Mouse (Mus musculus): Measurements from ENCODE around the gene Spata1. TPM values are rescaled to one million over a fixed set of nuclear protein-coding genes. Genes with fewer than 3 reads are reported as not detected.

The Spata1 gene
- 1 to 10 TPM; 3.2 to 3.3 TPM for total RNA-seq (2021)
- long read RNA-seq, partial matches to known transcripts, result 0 of 1 reads
- long read RNA-seq, other reads (novel, unspliced or antisense), result 1 of 1 reads

DNA sequence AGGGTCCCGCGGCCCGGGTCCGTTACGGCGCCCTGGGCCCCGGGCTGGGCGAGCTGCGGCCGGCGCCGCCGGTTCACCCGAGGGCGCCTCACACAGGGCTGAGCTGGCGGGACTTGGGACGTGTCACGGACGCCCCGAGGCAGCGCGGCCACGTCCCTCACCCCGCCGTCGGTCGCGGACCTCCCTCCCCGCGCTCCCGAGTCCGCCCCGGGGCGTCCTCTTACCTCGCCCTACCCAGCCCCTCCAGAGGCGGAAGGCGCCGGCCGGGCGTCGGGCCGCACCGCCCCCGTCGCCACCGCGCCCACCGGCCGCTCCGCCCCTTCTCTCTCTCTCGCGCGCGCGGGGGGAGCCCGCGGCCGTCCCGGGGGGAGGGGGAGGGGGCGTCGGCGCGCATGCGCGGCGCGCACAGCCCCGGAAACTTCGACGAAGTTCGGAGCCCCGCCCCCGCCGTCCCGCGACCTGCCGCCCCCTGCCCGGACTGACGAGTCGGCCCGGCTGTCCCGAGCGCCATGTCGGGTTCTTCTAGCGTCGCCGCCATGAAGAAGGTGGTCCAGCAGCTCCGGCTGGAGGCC lies at the start of gene Spata1, which contains the start of gene Gng5:
Gene Spata1, minus strand, starts transcription at position 323 of the 572 bp plus-strand sequence.
Gene Gng5, plus strand, starts transcription at position 377 of the 572 bp plus-strand sequence.
- DNase-seq (ENCODE audit: low spot score in 2 of 2), result peak; percentile 77 to 83

DNA sequence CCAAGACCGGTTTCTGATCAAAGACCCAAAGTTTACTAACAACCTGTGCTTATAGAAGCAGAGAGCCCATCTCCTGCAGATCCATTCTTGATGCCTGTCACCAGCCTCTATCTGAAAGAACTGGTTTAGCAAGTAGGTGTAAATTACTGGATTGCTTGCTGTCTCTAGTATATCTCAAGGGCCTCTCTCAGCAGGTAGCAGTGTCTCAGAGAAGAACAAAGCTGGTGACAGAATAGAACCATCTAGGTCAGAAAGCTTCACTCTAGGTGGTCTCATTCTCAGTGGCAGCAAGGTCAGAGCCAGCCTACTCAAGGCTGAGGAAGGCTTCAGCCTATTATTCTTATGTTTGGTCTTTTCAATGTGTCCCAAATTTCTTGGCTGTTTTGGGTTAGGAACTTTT lies 44.1 kb upstream of the Spata1 start:
- DNase-seq (ENCODE audit: low spot score in 2 of 2), result no peak

DNA sequence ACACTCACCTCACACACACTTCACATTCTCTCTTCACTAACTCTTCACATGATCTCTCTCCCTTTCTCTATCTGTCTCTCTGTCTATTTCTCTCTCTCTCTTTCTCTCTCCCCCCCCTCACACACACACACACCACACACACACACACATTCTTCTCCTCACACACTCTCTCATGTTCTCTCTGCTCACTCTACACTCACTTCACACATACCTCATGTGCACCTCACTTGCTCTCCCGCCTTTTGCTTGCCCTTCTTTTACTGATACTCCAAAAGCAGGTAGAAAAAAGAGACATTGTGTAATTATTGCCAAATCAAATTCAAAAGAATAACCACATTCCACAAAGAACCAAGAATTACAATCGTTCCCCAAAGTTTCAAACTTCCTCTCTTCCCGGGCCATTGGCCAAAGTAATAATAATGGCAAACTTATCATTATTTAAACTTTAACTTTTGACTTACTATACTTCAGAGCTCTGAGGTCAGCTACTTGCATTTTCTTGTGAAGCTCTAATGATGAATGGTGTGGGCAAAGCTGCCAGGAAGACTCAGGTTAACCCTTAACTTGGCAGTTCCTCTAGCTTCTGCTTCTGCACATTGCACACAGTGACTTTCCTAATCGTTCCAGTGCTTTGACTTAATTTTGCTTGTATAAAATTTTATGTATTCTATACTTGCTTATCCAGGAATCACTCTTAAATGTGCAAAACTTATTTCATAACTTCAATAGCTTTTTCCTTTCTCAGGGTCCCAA lies 41.1 kb upstream of the Spata1 start:
- no peak for DNase-seq (ENCODE audit: low spot score in 2 of 2)

DNA sequence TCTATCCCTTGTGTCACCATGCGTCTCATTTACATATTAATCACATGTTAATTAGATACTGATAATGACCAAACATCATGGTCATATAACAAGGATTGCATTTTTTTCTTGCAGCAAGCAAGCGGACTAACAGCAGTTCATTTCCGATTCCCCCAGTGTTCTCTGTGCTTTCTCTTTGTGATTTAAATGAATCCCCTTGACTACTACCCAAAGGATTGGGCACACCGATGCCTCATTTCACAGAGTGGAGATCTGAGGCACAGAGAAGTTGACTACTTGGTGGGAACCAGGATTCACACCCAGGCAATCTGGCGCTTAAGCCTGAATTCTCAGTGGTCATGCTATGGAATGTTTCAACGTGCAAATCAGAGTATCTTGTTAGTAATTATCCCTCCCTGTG lies 35.4 kb upstream of the Spata1 start:
- DNase-seq (ENCODE audit: low spot score in 2 of 2), result no peak

DNA sequence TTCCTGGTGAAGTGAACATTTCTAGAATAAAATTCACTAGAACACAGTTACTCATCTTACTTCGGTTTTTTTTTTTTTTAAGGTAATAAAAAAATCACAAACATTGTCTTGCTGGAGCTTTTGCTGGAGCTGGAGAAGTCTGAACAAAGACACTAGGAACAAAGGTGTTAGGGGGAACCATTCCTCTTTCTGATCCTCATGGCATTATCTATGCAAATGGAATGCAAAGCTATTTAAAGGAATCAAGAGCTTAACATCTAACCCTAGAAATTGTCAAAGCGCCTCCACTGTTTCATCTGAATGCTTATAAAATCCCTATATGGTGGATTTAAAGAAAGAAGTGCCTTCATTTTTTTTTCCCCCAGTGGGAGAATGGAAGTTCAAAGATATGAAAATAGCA lies 28.8 kb upstream of the Spata1 start:
- DNase-seq (ENCODE audit: low spot score in 2 of 2), result no peak

DNA sequence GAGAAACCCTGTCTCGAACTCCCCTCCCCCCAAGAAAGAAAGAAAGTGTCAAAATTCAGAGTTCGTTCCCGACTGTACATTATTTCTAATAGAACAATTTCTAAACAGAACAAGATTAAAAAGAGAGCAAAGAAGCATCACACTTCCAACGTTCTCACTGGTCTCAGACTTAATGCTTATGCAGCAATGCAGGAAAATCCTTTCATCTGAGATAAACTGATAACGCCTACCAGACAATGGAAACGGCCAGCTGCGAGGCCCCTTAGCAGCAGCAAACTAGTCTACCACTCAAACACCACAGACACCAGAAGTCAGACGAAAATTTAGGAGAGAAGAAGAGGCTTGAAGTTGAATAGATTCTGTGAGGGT lies 22.1 kb upstream of the Spata1 start:
- DNase-seq (ENCODE audit: low spot score in 2 of 2), result no peak

DNA sequence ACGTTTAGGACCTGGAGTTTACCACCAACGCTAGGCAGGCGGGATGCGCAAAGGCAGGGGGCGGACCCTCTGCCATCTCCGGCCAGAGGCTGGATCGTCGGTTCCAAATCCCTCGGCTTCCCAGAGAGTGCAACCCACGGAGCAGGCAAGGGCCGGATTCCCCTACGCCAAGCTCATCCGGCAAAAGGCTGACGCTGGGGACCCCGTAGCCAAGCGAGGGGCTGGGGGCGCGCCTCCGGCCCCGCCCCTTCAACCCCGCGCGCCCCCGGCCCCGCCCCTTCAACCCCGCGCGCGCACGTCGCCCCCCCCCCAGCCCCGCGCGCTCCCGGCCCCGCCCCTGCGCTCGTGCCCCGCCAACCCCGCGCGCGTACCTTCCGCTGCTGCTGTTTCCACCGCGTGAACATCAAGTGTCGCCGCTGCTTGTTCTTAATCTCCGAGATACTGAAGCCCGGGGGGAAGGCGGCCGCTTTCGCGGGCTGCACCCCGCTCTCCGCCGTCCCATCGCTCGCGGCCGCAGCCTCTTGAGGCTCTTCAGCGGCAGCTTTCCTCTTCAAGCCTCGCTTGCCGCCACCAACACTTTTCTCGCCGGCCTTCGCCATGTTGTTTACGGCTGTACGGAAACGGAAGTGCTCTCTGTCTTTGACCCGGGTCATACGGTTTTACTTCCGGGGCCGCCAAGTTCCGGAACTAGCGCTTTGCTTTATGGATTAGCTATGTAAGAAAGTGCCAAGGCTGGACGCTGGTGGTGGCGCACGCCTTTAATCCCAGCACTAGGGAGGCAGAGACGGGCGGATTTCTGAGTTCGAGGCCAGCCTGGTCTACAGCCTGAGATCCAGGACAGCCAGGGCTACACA lies 21.5 kb upstream of the Spata1 start, which contains the start of gene Rpf1:
Gene Rpf1, minus strand, starts transcription at position 632 of the 854 bp plus-strand sequence.
- DNase-seq (ENCODE audit: low spot score in 2 of 2), result peak; percentile 84 to 90

DNA sequence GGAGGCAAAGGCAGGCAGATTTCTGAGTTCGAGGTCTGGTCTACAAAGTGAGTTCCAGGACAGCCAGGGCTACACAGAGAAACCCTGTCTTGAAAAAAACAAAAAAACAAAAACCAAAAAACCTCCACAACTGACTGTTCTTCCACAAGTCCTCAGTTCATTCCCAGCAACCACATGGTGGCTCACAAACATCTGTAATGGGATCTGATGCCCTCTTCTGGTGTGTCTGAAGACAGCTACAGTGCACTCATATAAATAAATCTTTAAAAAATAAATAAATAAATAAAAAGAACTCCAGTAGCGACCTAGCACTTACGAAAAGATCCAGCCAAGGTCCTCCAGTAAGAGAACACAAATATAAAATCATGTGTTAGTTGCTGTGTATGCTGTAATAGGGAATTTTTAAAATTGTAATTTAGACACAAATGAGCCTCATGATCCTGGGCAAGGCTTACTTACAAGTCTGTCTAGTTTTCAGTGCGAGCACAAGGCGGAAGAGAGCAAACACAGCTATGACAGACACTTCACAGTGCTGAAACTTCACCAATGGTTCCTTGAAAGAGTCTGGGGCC lies 20.8 kb upstream of the Spata1 start:
- no peak for DNase-seq (ENCODE audit: low spot score in 2 of 2)

DNA sequence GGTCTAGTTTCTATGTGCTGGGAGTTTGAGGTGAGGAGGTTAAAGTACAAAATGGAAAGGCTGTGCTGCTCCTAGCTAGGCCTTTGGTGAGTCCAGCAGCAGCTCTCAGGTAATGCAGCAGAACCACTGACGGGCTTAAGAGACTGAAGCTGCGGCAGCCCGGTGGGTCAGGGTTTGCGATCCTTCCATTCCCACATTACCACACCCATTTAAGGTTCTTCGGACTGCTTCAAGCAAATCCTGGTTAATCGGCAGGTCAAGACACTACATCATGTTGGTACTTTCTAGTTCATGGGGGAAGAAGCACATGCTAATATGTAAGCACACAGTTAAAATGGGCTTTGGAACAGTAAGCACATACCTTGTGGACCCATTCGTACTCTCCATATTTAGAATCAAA lies 7.2 kb upstream of the Spata1 start:
- DNase-seq (ENCODE audit: low spot score in 2 of 2), result no peak

DNA sequence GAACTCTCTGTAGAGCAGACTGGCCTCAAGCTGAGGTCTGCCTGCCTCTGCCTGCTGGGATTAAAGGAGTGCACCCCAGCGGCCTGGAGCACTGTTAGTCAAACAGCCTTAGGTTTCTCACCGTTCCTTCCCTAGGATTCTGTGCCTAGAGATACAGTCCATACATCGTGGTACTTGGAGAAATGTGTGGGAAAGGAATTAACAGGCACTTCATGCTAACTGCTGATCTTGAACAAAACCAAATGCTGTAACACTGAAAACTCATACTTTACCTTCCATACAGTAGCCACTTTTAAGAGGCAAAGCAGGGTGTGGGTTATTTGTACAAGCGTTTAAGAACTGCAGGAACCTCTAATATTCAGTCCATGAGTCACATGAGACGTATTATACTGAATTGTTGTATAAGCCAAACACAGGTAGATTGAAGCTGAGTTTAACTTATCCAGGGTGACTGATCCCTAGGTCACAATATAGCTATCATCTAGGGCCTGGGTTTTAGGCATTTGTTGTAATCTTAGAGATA lies 2.1 kb upstream of the Spata1 start:
- no peak for DNase-seq (ENCODE audit: low spot score in 2 of 2)

DNA sequence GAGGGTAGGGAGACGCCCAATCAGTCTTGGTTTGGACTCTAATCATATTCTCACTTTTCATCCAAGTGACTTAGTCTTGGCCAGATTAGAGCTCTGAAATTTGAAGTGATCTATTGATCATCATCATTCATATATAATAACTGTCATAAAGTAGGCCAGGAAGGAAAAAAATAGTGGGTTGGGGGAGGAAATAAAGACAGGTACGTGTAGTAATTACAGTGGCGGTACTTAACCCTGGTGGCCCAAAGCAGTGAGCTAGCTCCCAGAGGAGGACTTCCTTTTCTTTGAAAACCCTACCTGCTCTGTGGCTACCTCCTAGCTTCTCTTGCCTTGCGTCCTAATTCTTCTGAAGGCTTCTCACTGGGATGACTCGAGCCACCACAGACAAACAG lies 1.3 kb upstream of the Spata1 start:
- no peak for DNase-seq (ENCODE audit: low spot score in 2 of 2)

DNA sequence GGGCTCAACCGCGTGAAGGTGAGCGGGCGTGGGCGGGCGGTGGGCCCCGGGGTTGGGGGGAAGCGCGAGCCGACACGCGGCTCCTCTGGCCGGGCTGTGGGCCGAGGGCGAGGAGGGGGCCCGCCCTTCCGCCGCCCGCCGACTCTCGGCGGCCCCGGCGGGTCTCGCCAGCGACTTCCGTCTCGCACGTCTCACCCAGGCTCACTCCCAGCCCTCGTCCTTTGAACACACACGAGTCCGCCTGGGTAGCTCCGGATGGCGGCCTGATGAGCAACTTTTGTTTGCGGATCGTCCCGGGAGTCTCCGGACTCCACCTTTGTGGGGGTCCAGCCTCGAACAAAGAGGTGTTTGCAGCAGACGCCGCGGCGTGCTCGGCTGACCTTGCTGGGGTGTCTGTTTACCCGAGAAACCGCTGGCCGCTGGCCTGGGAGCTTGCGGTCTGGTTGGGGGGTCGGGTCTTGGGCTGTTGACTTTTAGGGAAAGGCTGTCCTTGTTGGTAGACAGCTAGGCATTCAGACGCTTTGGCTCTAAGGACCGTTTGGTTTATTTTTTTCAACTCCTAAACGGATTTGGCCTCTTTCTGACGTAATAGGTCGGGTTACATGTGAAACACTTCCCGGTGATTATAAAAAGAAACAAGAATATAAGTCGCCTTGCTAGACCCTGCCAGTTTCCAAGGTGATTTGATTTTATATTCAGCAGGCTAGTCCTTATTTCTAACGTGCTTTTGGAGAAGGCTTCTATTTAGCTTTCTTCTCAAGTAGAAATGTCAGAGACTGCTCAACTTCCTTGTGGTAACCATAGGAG lies 653 bp upstream of the Spata1 start:
- DNase-seq (ENCODE audit: low spot score in 2 of 2), result peak in 1 of 2 experiments; percentile 45

DNA sequence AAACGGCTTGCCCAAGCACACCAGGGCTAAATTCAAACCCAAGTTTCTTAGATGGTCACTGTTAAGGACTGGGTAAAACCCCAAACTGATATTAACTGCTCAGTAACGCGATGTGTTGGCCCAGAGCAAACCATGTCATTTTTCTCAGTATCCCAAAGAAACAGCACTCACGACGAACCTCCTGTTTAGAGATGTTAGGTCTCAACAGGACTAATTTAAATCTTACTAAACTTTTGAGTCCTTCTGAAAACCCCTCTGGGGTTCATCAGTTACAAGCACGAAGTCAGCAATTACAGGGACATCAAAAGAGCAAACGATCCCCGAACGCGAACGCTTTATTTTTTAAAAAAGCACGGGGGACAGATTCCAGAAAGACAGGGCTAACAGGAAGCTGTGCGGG lies 564 bp downstream of the Spata1 start:
- no peak for DNase-seq (ENCODE audit: low spot score in 2 of 2)

DNA sequence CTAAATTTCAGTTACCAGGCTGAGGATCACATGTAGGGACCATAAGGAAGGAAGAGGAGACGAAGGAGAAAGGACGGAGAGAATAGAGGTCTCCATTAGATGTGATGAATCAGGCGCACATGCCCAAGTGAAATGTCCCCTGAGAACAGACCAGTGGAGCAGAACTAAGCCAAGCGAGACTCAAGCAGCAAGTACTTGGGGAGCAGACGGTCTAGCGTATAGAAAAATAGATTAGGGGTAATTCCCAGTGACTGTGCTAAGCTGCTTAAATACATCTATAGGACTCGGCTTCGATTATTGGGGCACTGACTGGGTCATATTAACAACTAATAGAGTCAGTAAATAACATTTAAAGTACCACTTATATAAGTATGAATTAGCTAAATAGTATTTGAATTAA lies 4.6 kb downstream of the Spata1 start:
- DNase-seq (ENCODE audit: low spot score in 2 of 2), result no peak

DNA sequence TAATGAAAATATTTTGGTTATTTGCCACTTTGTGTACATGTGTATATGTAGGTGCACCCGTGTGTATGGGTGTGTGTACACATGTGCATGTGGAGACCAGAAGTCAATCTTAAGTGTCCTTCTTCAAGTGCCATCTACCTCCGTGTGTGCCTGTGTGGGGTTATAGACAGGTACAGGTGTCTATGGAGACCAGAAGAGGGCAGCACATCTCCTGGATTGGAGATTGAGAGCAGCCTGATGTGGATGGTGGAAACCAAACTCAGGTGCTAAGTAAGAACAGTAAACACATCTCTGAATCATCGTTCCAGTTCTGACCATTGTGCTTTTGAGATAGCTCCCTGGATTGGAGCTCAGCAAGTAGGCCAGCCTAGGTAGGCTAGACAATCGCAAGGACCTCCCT lies 13.1 kb downstream of the Spata1 start:
- DNase-seq (ENCODE audit: low spot score in 2 of 2), result no peak

DNA sequence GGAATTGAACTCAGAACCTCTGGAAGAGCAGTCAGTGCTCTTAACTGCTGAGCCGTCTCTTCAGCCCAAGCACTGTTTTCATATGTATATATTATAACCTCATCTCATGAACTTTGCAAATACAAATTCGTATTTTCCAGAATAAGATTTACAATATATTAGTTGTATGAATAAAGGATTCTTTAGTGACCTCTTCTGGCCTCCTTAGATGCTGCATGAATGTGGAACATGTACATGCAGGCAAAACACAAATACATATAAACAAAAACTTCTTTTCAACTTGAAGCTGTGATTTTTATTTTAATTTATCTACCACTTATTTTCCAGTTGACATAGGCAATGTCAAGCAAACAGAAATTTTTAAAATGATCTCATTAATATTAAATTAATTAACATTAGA lies 17.5 kb downstream of the Spata1 start:
- DNase-seq (ENCODE audit: low spot score in 2 of 2), result no peak

DNA sequence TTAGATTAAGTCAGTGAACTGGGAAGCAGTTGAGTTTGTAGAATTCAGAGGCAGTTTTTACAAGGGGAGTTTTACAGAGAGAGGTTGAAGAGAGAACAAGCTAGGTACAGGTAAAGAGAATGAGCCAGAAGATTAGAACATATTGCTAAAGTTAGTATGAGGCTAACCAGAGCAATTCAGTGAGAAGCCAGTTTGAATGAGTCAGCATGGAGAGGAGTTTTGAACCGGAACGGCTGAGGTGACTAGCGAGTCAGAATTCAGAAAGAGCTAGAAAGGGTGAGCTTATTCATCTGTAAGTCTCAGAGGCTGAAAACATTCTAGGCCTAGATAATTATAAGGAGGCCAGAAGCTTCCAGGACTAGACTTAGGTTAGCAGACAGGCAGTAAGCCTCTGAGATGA lies 25.1 kb downstream of the Spata1 start:
- no peak for DNase-seq (ENCODE audit: low spot score in 2 of 2)

DNA sequence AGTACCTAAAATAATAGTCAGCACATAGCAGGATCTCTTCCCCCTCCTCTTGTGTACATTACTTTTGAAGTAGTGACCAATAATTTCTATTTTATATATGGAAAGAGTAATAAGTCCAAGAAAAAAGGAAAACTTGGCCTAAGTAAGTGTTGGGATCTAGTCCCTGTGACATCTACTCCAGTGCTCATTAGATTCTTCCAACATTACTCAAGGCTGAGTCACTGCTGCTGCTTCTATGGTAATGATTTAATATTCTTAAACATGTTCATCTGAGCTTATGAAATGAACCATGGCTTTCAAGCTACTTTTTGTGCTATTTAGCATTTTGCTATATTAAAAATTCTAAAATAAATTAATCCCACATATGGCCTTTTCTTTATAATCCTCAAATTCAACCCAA lies 25.8 kb downstream of the Spata1 start:
- no peak for DNase-seq (ENCODE audit: low spot score in 2 of 2)

DNA sequence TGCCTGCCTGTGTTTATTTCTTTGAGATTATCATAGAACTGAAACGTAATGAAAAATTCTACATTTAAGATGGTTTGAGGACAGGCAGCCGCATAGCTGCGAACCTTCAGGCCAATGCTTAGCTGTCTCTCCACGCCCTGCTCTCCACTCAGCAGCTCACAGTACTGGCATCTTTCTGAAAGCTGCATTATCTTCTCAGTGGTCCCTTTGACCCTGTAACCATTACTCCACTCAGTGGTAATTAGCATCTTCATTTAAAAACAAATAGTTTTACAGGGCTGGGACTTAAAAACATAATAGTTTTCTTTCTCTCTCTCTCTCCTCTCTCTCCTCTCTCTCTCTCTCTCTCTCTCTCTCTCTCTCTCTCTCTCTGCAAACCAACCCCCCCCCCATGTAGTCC lies 26.9 kb downstream of the Spata1 start:
- no peak for DNase-seq (ENCODE audit: low spot score in 2 of 2)

DNA sequence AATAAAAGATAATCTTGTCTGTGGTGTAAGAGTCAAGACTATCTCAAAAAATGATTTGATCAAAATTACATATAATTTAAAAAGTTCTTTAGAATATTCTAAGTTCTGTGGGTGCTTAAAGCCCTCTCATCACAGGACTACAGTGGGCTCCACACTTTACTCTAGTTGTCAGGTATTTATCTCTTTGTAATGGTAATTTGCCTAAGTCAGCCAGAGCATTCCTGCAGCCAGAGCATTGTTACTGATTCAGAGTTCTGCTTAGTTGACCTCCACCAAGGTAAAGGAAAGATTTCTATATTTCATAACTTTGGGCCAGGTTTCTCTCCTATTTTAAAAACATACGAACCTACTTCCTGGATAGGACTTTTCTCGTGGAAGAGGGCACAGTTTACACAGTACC lies 30.3 kb downstream of the Spata1 start:
- DNase-seq (ENCODE audit: low spot score in 2 of 2), result no peak

DNA sequence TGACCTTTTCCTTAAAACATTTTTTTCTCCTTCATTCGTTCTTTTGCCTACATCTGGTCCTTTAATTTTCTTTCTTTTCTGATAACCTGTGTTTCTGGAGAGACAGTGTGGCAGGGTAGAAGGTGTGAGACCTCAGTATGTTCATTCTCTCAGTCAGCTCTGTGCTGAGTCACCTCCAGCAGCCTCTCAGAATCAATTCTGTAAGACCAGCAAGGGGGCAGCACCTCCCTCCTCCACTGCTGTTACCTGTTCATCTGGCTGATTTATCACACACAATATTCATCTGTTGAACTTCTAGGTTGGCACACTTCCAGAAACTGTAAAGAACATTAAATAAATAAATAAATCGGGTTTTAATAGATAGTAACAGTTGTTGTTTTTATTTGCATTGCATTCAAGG lies 36.6 kb downstream of the Spata1 start:
- no peak for DNase-seq (ENCODE audit: low spot score in 2 of 2)
